Comparison of ENCODE assay signal across 8 mouse cellular contexts in genomic region chr1:82289990-82290681, GRCm38 (mm10). TPM values are rescaled to one million over a fixed set of nuclear protein-coding genes. Genes with fewer than 3 reads are reported as not detected.
DNase-seq lines count a peak whose midpoint lies in the region; ATAC-seq and TF ChIP-seq lines count a peak whose summit lies in the region.

No protein-coding gene starts in this region.

- in situ Hi-C loops in ES-E14 (cut with MboI; ENCODE audit: low sequenced_read_pairs in 2 of 2, unreplicated experiment in 2 of 2), result loop anchor here in 1 of 2 experiments (25.0 kb wide), 1 partner anchor 978 kb away; no protein-coding TSS in a partner anchor

- no peaks in the 10 kb centered on the region for H3K9me3 ChIP-seq in ES-E14 (ENCODE audit: control insufficient read depth, insufficient read depth, low read depth, low read length)
- peaks cover 15% of the 10 kb centered on the region; the same call in 1 of the 2 replicates for H3K9me3 ChIP-seq in hindbrain, embryonic 10.5 days

- H3K9ac ChIP-seq in ES-E14 (ENCODE audit: insufficient read depth, low read depth, low read length, poor library complexity, severe bottlenecking), result peak overlapping the region; percentile 76

- no peak for DNase-seq in ES-E14 (ENCODE audit: low read depth, low spot score)
- DNase-seq in cerebellum, adult 18-20 months, result peak; percentile 72 to 76
- peak; percentile 71 for DNase-seq in hindbrain, embryonic 10.5 days (ENCODE audit: low spot score)
- DNase-seq in layer of hippocampus, postnatal 25 days (ENCODE audit: extremely low spot score in 1 of 2, low spot score in 1 of 2), result peak; percentile 57 to 69
- DNase-seq in lung, postnatal 14 days, result peak; percentile 55
- peak; percentile 64 for DNase-seq in right cerebral cortex, postnatal 14 days

- H3K27me3 ChIP-seq in hindbrain, embryonic 10.5 days (ENCODE audit: insufficient read depth, poor library complexity, severe bottlenecking), result peaks cover 17% of the 10 kb centered on the region; the same call in 1 of the 2 replicates

- peak; percentile 11 for ATAC-seq in frontal cortex, adult (ENCODE audit: low TSS enrichment)
- ATAC-seq in monocyte, adult 5-6 weeks (replicated peaks; ENCODE audit: insufficient number of reproducible peaks, low FRiP score, low TSS enrichment, poor library complexity, severe bottlenecking), result no peak

- no peak overlapping the region for H3K27ac ChIP-seq in ES-E14 (ENCODE audit: insufficient read depth, low read depth, low read length, poor library complexity, severe bottlenecking)
- peak overlapping the region; percentile 95 for H3K27ac ChIP-seq in hindbrain, embryonic 10.5 days

- under 1% methylated on average over 45 of the region's 45 CpGs for WGBS in hindbrain, embryonic 10.5 days

- H3K36me3 ChIP-seq in ES-E14 (ENCODE audit: control insufficient read depth, insufficient read depth, low read length, poor library complexity, severe bottlenecking), result no peaks in the 10 kb centered on the region; the same call in 1 of the 2 replicates
- H3K36me3 ChIP-seq in hindbrain, embryonic 10.5 days, result peaks cover 30% of the 10 kb centered on the region

- peak overlapping the region; percentile 85 to 87 for H3K4me3 ChIP-seq in ES-E14 (ENCODE audit: insufficient read depth in 1 of 2, low read depth in 1 of 2, low read length in 2 of 2, poor library complexity in 1 of 2, severe bottlenecking in 1 of 2)
- peak overlapping the region; percentile 79 for H3K4me3 ChIP-seq in hindbrain, embryonic 10.5 days

- peaks cover 0 to 15% of the 10 kb centered on the region in 2 experiments; a peak in 1 of 4 replicates for H3K4me1 ChIP-seq in ES-E14 (ENCODE audit: control insufficient read depth in 2 of 2, insufficient read depth in 2 of 2, low read length in 2 of 2, poor library complexity in 1 of 2)
- peaks cover 71% of the 10 kb centered on the region for H3K4me1 ChIP-seq in hindbrain, embryonic 10.5 days (replicated peaks)

TF ChIP-seq in ES-E14, 5 proteins besides CTCF, POLR2A, EP300 and RAD21:
- TF ChIP-seq CHD2 (IDR thresholded peaks at IDR 0.05; ENCODE audit: low read depth, low read length), result no peak
- TF ChIP-seq HCFC1 (IDR thresholded peaks at IDR 0.05; ENCODE audit: borderline replicate concordance, insufficient read depth, low read length), result no peak
- no peak for TF ChIP-seq ZC3H11A (IDR thresholded peaks at IDR 0.05; ENCODE audit: borderline replicate concordance, low read depth, low read length)
- TF ChIP-seq MAFK (IDR thresholded peaks at IDR 0.05; ENCODE audit: insufficient read depth, low read depth, low read length), result no peak
- no peak for TF ChIP-seq ZNF384 (IDR thresholded peaks at IDR 0.05; ENCODE audit: low read depth, low read length)

RNA-seq across cellular contexts. Expression of gene Irs1, which starts 1.1 kb away (rescaled TPM):
- total RNA-seq in ES-E14 (2012; rRNA removed), result 3.2 and 8.1 TPM in 2 replicates
- polyA plus RNA-seq in hindbrain, embryonic 10.5 days (2016; fragmentation: Nextera tagmentation; extraction: Ambion mirVana), result 8.3 and 9.3 TPM in 2 replicates
- total RNA-seq in layer of hippocampus, postnatal 25 days (2021), result 10 to 100 TPM; 18.8 to 21.7 TPM
- 0.21 TPM in 1 of 3 replicates, not detected in the others for total RNA-seq in monocyte, adult 5-6 weeks (2017)

RNA-seq across cellular contexts. Expression of gene Rhbdd1, which starts 26.1 kb away (rescaled TPM):
- total RNA-seq in ES-E14 (2012; rRNA removed), result 14.1 and 20.6 TPM in 2 replicates
- polyA plus RNA-seq in hindbrain, embryonic 10.5 days (2016; fragmentation: Nextera tagmentation; extraction: Ambion mirVana), result 9.0 and 9.7 TPM in 2 replicates
- 1 to 10 TPM; 6.7 to 7.6 TPM for total RNA-seq in layer of hippocampus, postnatal 25 days (2021)
- 20.5 to 28.8 TPM (median 20.9 TPM) in 3 replicates for total RNA-seq in monocyte, adult 5-6 weeks (2017)

RNA-seq across cellular contexts. Expression of gene Gm9747, which starts 57.2 kb away (rescaled TPM):
- total RNA-seq in ES-E14 (2012; rRNA removed), result 0.21 and 0.67 TPM in 2 replicates
- 23.3 and 25.1 TPM in 2 replicates for polyA plus RNA-seq in hindbrain, embryonic 10.5 days (2016; fragmentation: Nextera tagmentation; extraction: Ambion mirVana)
- not detected for total RNA-seq in layer of hippocampus, postnatal 25 days (2021)
- not detected in 3 replicates for total RNA-seq in monocyte, adult 5-6 weeks (2017)
